24 mouse cellular contexts compared by ENCODE assay signal in the genomic region with DNA sequence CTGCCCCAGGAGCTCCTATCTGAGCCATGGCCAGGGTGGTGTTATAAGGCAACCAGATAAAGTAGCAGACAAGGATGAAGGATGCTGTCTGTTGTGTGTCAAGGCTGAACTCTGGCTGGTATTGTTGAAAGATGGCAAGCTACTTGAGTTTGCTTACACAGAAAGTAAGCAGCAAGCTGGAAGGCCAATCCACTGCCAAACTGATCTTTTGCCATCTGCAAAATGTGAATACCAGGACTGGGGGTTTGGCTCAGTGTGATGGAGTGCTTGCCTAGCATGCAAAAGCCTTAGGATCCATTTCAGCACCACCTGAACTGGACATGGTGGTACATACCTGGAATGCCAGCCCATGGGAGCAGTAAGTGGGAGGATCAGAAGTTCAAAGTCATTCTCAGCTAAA.
DNase-seq lines count a peak whose midpoint lies in the region; ATAC-seq and TF ChIP-seq lines count a peak whose summit lies in the region.
"Had no signal": no experiment of that assay in that cellular context is flagged by ENCODE, and none has a peak within 500 bp of the region (broad histone marks: within the 10 kb centered on the region; RNA-seq: fewer than 3 reads in every experiment).

No protein-coding gene starts in this region.

- no peaks in the 10 kb centered on the region for H3K36me3 ChIP-seq in forebrain, embryonic 14.5 days (ENCODE audit: control insufficient read depth, insufficient read depth, low read length)
- no peaks in the 10 kb centered on the region for H3K36me3 ChIP-seq in forebrain, embryonic 12.5 days (replicated peaks)
- H3K36me3 ChIP-seq: embryonic facial prominence, embryonic 13.5 days; embryonic facial prominence, embryonic 15.5 days; forebrain, embryonic 10.5 days; G1E had no signal

- DNase-seq in forebrain, embryonic 14.5 days (ENCODE audit: low spot score) = peak; percentile 22
- DNase-seq in layer of hippocampus, postnatal 10 days (ENCODE audit: low spot score in 2 of 2) = peak; percentile 9 to 26
- no peak for DNase-seq in layer of hippocampus, adult 9-11 months
- DNase-seq in brain, embryonic 14.5 days (ENCODE audit: low read depth) = peak; percentile 40
- no peak for DNase-seq in cerebellum, adult 8-10 months
- DNase-seq: adrenal gland, adult 8-10 months; adrenal gland, postnatal 14 days; B cell, adult 2 months; cerebellum, adult 11-12 months; cerebellum, adult 2 months; cerebellum, adult 9-11 months; cerebellum, postnatal 14 days; cerebellum, postnatal 36 days; embryo, embryonic 11 days had no signal

- H3K4me3 ChIP-seq in forebrain, embryonic 14.5 days (ENCODE audit: low read depth, low read length) = no peak overlapping the region
- H3K4me3 ChIP-seq in forebrain, embryonic 12.5 days (replicated peaks) = no peak overlapping the region
- H3K4me3 ChIP-seq: embryonic facial prominence, embryonic 13.5 days; embryonic facial prominence, embryonic 15.5 days; erythroblast, embryonic 14.5 days; forebrain, embryonic 10.5 days; forebrain, embryonic 13.5 days had no signal

- no peaks in the 10 kb centered on the region for H3K27me3 ChIP-seq in forebrain, embryonic 14.5 days (replicated peaks; ENCODE audit: control insufficient read depth, insufficient read depth, low read length)
- peaks cover 9% of the 10 kb centered on the region; the same call in 1 of the 2 replicates for H3K27me3 ChIP-seq in forebrain, embryonic 12.5 days
- H3K27me3 ChIP-seq: embryonic facial prominence, embryonic 13.5 days; embryonic facial prominence, embryonic 15.5 days; forebrain, embryonic 13.5 days; Patski had no signal

- TF ChIP-seq CTCF in brain, embryonic 14.5 days (IDR thresholded peaks at IDR 0.05; ENCODE audit: borderline replicate concordance, extremely low read depth, insufficient read depth, insufficient read length) = no peak

- H3K27ac ChIP-seq in forebrain, embryonic 14.5 days (ENCODE audit: low read depth, low read length) = no peak overlapping the region
- H3K27ac ChIP-seq in forebrain, embryonic 12.5 days = no peak overlapping the region
- H3K27ac ChIP-seq: embryonic facial prominence, embryonic 13.5 days; embryonic facial prominence, embryonic 15.5 days; forebrain, embryonic 10.5 days; forebrain, embryonic 13.5 days had no signal

- no peak for ATAC-seq in forebrain, embryonic 14.5 days
- ATAC-seq in forebrain, embryonic 12.5 days (ENCODE audit: low FRiP score) = no peak
- ATAC-seq: activated CD4-positive, CD25-positive, alpha-beta regulatory T cell, adult 4 months; CD4-positive, CD25-positive, alpha-beta regulatory T cell, adult 4 months; forebrain, embryonic 13.5 days; Patski had no signal

- H3K9ac ChIP-seq in forebrain, embryonic 14.5 days (ENCODE audit: low read length) = no peak overlapping the region
- no peak overlapping the region for H3K9ac ChIP-seq in forebrain, embryonic 12.5 days
- H3K9ac ChIP-seq: embryonic facial prominence, embryonic 13.5 days; embryonic facial prominence, embryonic 15.5 days; forebrain, embryonic 13.5 days had no signal

- no peak overlapping the region for H3K4me2 ChIP-seq in forebrain, embryonic 14.5 days (ENCODE audit: low read length)
- no peak overlapping the region for H3K4me2 ChIP-seq in forebrain, embryonic 12.5 days
- H3K4me2 ChIP-seq: embryonic facial prominence, embryonic 13.5 days; embryonic facial prominence, embryonic 15.5 days; forebrain, embryonic 13.5 days had no signal

- no peak for TF ChIP-seq POLR2A in brain, embryonic 14.5 days (IDR thresholded peaks at IDR 0.05; ENCODE audit: borderline replicate concordance, extremely low read depth, insufficient read depth, insufficient read length, poor library complexity, severe bottlenecking)

- no peaks in the 10 kb centered on the region for H3K9me3 ChIP-seq in forebrain, embryonic 14.5 days (replicated peaks; ENCODE audit: control insufficient read depth, low read length)
- no peaks in the 10 kb centered on the region for H3K9me3 ChIP-seq in forebrain, embryonic 12.5 days
- H3K9me3 ChIP-seq: embryonic facial prominence, embryonic 13.5 days; embryonic facial prominence, embryonic 15.5 days; forebrain, embryonic 10.5 days; forebrain, embryonic 13.5 days had no signal

- H3K4me1 ChIP-seq in forebrain, embryonic 14.5 days (ENCODE audit: control insufficient read depth, insufficient read depth, low read length) = no peaks in the 10 kb centered on the region
- H3K4me1 ChIP-seq in forebrain, embryonic 12.5 days = peaks cover 4% of the 10 kb centered on the region; the same call in 1 of the 2 replicates
- H3K4me1 ChIP-seq: embryonic facial prominence, embryonic 13.5 days; embryonic facial prominence, embryonic 15.5 days; forebrain, embryonic 13.5 days had no signal

Comparison
In these comparisons a context has a peak if more than half of its experiments do, and no peak if none do; other contexts are left out.
1. DNase-seq: peak in forebrain, embryonic 14.5 days (single experiment), layer of hippocampus, postnatal 10 days (2 of 2) and brain, embryonic 14.5 days (single experiment); none in layer of hippocampus, adult 9-11 months (single experiment) and cerebellum, adult 8-10 months (single experiment).